Mouse (Mus musculus) stomach, postnatal 0 days (tissue): Measurements from ENCODE around the gene Rnf220.

Experiments used
- CTCF ChIP-seq: IDR thresholded peaks from 2 replicates; pipeline ENCODE4 v1.5.1; 2016; ENCODE audit warnings: antibody characterized with exemption, low read depth, mild to moderate bottlenecking, moderate library complexity
- EP300 ChIP-seq: optimal IDR thresholded peaks from 2 replicates; pipeline ENCODE3; 2016; ENCODE audit warnings: antibody characterized with exemption

DNA sequence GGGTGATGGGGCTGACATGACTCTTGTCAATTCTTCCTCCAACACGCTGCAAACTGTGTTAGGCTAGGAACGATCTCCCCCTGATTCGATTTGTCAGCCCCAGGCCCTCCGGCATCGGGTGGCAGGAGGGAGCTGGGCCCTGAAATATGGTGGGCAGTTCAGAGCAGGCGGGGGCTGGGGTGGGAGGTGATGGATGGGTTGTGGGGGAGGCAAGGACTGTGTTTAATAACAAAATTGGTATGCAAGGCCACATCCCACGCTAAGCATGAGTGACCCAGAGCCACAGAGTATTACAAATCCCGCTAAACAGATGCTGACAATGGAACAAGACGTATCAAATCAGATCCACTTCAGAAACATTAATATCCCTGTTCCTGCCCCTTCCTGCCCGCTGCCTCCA is 196.9 kb downstream of the Rnf220 start:
- TF ChIP-seq CTCF (no peak), EP300 (no peak)
